Mouse (Mus musculus): ENCODE results near the gene Dhrs13. TPM values are rescaled to one million over a fixed set of nuclear protein-coding genes. Genes with fewer than 3 reads are reported as not detected.
A peak's percentile ranks its signal among the peaks of the same experiment; 100 is the strongest.
"Not testable (repeated sequence)": the region's sequence is repeated elsewhere in the genome, so short reads cannot be mapped to it uniquely, and the experiment has no call there.

The Dhrs13 gene
- polyA plus RNA-seq, 1 experiment from 2014 or later = 11.3 TPM

DNA sequence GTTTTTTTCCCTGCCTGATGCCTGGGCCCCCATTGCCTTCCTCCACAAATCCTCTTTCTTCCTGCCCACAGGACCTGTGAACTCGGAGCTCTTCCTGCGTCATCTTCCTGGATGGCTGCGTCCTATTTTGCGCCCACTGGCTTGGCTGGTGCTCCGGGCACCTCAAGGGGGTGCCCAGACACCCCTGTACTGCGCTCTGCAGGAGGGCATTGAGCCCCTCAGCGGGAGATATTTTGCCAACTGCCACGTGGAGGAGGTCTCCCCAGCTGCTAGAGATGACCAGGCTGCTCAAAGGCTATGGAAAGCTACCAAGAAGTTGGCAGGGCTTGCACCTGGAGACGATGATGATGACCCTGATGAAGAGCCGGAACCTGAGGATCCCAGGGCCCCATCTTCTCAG, 4.7 kb downstream of the Dhrs13 start:
- no peak overlapping the region for H3K27ac ChIP-seq (ENCODE audit: low read length)

DNA sequence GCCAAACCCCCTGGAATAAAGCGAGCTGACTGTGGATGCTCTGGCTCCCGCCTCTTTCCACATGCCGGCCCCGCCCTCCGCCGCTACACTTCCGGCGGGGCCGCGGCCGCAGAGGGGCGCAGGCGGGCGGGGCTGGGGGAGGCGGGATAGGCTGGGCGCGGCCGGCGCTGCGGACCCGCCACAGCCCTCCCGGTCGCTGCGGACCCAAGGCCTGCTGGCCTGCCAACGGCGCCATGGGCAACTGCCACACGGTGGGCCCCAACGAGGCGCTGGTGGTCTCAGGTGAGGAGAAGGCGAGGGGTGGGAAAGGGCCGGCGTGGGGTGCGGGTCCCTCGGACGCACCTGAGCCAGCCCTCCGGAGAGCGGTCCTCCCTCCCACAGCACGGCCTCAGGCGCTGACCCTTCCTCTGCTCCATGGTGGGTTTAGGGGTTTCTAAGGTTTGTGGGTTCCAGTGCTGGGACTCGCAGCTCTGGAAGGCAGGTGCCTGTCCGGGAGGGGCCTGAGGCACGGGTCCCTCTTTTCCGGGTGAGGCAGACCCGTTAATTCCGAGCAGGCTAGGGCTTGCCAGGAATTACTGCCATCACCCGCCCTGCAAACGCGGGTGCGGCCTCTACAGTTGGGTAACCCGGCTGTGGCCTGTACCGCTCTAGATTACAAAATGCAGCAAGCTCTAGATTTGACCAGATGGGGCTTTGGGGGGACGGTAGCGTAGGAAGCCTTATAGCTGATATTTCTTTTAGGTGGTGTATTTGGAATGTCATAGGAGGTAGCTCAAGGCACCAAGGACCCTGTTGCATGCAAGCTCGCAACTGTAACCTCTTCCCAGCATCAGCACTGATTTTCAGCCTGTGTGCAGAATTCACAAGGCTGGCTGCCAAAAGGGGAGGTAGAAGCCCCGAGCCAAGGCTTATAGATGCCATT, 6.0 kb downstream of the Dhrs13 start, which contains the start of gene Flot2:
Gene Flot2, plus strand, starts transcription at position 101 of the 922 bp plus-strand sequence.
- H3K9ac ChIP-seq (ENCODE audit: low read depth, low read length) = peak within 1 kb of the TSS; percentile 89
- peak within 1 kb of the TSS; percentile 91 for H3K27ac ChIP-seq (ENCODE audit: low read length)
- H3K36me3 ChIP-seq (ENCODE audit: control insufficient read depth, insufficient read depth) = peaks cover 17% of the 10 kb centered on the region
- H3K4me1 ChIP-seq (ENCODE audit: control insufficient read depth, low read depth, low read length) = peaks cover 32% of the 10 kb centered on the region
- 3% methylated on average over 55 of the region's 55 CpGs for WGBS (ENCODE audit: insufficient replicate concordance)
- H3K27me3 ChIP-seq (ENCODE audit: control insufficient read depth, insufficient read depth, low read depth, low read length) = no peaks in the 10 kb centered on the region
- no peaks in the 10 kb centered on the region for H3K9me3 ChIP-seq (replicated peaks; ENCODE audit: control insufficient read depth, low read length)
- H3K4me2 ChIP-seq (ENCODE audit: low read depth, low read length) = peak within 1 kb of the TSS; percentile 94
- H3K4me3 ChIP-seq (ENCODE audit: low read depth, low read length) = peak within 1 kb of the TSS; percentile 78
- ATAC-seq (ENCODE audit: low read depth) = peak; percentile 80

More for the DNA sequence above, 4.7 kb downstream of the Dhrs13 start:
- 85% methylated on average over 10 of the region's 10 CpGs for WGBS (ENCODE audit: insufficient replicate concordance)
- H3K27me3 ChIP-seq (ENCODE audit: control insufficient read depth, insufficient read depth, low read depth, low read length) = no peaks in the 10 kb centered on the region
- no peaks in the 10 kb centered on the region for H3K9me3 ChIP-seq (replicated peaks; ENCODE audit: control insufficient read depth, low read length)
- no peak overlapping the region for H3K9ac ChIP-seq (ENCODE audit: low read depth, low read length)
- no peak for ATAC-seq (ENCODE audit: low read depth)
- peaks cover 37% of the 10 kb centered on the region for H3K4me1 ChIP-seq (ENCODE audit: control insufficient read depth, low read depth, low read length)
- H3K4me3 ChIP-seq (ENCODE audit: low read depth, low read length) = no peak overlapping the region
- no peak overlapping the region; the same call in 1 of the 2 replicates for H3K4me2 ChIP-seq (ENCODE audit: low read depth, low read length)
- H3K36me3 ChIP-seq (ENCODE audit: control insufficient read depth, insufficient read depth) = peaks cover 13% of the 10 kb centered on the region

DNA sequence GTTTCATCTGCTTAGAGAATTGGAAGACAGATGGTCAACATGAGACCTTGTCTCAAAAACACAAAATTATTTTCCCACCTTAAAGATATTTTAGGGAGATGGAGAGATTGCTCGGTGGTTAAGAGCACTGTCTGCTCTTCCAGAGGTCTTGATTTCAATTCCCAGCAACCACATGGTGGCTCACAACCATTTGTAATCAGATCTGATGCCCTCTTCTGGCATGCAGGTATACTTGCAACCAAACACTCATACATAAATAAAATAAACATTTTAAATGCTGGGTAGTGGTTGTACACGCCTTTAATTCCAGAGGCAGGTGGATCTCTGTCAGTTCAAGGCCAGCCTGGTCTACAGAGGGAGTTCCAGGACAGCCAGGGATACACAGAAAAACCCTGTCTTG, 8.8 kb downstream of the Dhrs13 start:
- H3K36me3 ChIP-seq (ENCODE audit: control insufficient read depth, insufficient read depth) = peaks cover 8% of the 10 kb centered on the region; the same call in 1 of the 2 replicates
- H3K27ac ChIP-seq (ENCODE audit: low read length) = no peak overlapping the region
- no peak for ATAC-seq (ENCODE audit: low read depth)
- H3K4me1 ChIP-seq (ENCODE audit: control insufficient read depth, low read depth, low read length) = peaks cover 26% of the 10 kb centered on the region
- no peak overlapping the region for H3K9ac ChIP-seq (ENCODE audit: low read depth, low read length)
- no peak overlapping the region for H3K4me3 ChIP-seq (ENCODE audit: low read depth, low read length)
- H3K4me2 ChIP-seq (ENCODE audit: low read depth, low read length) = no peak overlapping the region
- no peaks in the 10 kb centered on the region for H3K27me3 ChIP-seq (ENCODE audit: control insufficient read depth, insufficient read depth, low read depth, low read length)
- 49% methylated on average over 2 of the region's 2 CpGs for WGBS (ENCODE audit: insufficient replicate concordance)
- no peaks in the 10 kb centered on the region for H3K9me3 ChIP-seq (replicated peaks; ENCODE audit: control insufficient read depth, low read length)

DNA sequence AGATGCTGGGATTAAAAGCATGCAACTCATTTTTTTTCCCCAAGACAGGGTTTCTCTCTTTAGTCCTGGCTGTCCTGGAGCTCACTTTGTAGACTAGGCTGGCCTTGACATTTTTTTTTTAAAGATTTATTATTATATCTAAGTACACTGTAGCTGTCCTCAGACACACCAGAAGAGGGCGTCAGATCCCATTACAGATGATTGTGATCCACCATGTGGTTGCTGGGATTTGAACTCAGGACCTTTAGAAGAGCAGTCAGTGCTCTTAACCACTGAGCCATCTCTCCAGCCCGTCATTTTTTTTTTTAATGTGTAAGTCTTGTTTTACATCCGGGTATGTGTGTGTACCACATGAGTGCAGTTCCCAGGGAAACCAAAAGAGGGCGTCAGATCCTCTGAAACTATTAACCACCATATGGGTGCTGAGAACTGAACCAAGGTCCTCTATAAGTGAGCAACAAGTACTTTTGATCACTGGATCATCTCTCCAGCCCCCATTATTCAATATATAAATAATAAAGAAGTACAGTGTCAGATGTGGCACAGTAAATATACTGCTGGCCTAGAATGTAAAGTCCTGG, 10.3 kb downstream of the Dhrs13 start:
- not testable (repeated sequence) for H3K27ac ChIP-seq (ENCODE audit: low read length); H3K36me3 ChIP-seq (ENCODE audit: control insufficient read depth, insufficient read depth); H3K9ac ChIP-seq (ENCODE audit: low read depth, low read length); H3K4me2 ChIP-seq (ENCODE audit: low read depth, low read length); ATAC-seq (ENCODE audit: low read depth); H3K9me3 ChIP-seq (replicated peaks; ENCODE audit: control insufficient read depth, low read length); H3K27me3 ChIP-seq (ENCODE audit: control insufficient read depth, insufficient read depth, low read depth, low read length); H3K4me3 ChIP-seq (ENCODE audit: low read depth, low read length)
- peaks cover 22% of the 10 kb centered on the region for H3K4me1 ChIP-seq (ENCODE audit: control insufficient read depth, low read depth, low read length)
- 77% methylated on average over 4 of the region's 4 CpGs for WGBS (ENCODE audit: insufficient replicate concordance)

DNA sequence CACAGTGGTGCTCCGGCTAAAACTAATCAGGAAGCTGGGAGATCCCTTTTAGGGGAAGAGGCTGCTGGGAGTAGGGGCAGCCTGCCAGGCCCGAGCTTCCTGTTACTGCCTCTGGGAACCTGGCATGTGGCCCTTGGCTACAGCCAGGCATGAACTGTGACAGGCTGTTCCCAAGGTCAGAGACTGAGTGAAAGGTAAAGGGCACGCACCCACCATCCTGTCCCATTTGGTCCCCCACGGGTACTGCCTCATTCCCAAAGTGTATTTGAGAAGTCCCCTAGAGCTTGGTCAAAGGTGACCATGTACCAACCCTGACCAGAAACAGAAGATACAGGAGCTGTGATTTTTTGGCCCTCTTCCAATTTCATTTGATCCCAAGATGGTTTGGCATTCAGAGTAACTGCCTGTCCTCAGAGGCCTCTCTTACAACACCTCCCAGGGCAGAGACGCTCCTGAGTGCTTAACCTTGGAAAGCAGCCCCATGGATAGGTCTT, 12.7 kb downstream of the Dhrs13 start:
- Histone ChIP-seq H3K9me3 (replicated peaks; ENCODE audit: control insufficient read depth, low read length) (no peaks in the 10 kb centered on the region), H3K4me1 (ENCODE audit: control insufficient read depth, low read depth, low read length) (peaks cover 6% of the 10 kb centered on the region), H3K27me3 (ENCODE audit: control insufficient read depth, insufficient read depth, low read depth, low read length) (no peaks in the 10 kb centered on the region), H3K4me3 (ENCODE audit: low read depth, low read length) (no peak overlapping the region), H3K27ac (ENCODE audit: low read length) (peak overlapping the region; percentile 10), H3K36me3 (ENCODE audit: control insufficient read depth, insufficient read depth) (0 out of 2 replicates have a peak, but pooled peaks cover 3% of the 10 kb centered on the region), H3K4me2 (ENCODE audit: low read depth, low read length) (no peak overlapping the region), H3K9ac (ENCODE audit: low read depth, low read length) (no peak overlapping the region)
- WGBS (ENCODE audit: insufficient replicate concordance) = 66% methylated on average over 5 of the region's 5 CpGs
- ATAC-seq (ENCODE audit: low read depth) = peak; percentile 64

DNA sequence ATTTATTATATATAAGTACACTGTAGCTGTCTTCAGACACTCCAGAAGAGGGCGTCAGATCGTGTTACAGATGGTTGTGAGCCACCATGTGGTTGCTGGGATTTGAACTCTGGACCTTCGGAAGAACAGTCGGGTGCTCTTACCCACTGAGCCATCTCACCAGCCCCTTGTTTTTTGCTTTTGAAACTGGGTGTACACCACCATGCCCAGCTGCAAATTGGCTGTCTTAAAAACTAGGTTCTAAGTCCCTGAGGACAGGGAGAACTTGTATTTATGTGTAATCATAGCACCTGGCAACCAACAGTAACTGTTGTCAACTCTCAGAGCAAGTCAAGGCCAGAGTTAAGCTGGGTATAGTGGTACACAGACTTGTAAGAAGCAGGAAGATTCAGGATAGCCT, 16.6 kb downstream of the Dhrs13 start:
- 95% methylated on average over 2 of the region's 4 CpGs for WGBS (ENCODE audit: insufficient replicate concordance)
- not testable (repeated sequence) for H3K36me3 ChIP-seq (ENCODE audit: control insufficient read depth, insufficient read depth); H3K27me3 ChIP-seq (ENCODE audit: control insufficient read depth, insufficient read depth, low read depth, low read length); ATAC-seq (ENCODE audit: low read depth); H3K27ac ChIP-seq (ENCODE audit: low read length); H3K9ac ChIP-seq (ENCODE audit: low read depth, low read length); H3K4me3 ChIP-seq (ENCODE audit: low read depth, low read length); H3K9me3 ChIP-seq (replicated peaks; ENCODE audit: control insufficient read depth, low read length); H3K4me2 ChIP-seq (ENCODE audit: low read depth, low read length)
- H3K4me1 ChIP-seq (ENCODE audit: control insufficient read depth, low read depth, low read length) = peaks cover 17% of the 10 kb centered on the region

DNA sequence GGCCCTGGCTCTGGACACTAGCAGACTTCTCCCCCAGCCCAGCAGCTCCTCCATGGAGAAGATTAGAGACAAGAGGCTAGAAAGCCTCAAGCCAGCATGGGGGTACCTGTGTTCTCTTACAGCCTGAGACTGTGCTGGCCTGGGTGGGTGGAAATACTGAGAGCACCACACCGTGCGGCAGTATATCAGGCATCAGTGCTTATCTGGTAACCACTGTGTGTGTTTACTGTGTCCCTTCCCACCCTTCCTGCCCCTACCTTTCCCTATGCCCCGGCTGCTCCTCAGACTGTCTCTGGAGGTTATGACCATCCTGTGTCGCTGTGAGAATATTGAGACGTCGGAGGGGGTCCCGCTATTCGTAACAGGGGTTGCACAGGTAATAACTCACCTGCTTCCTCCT, 21.0 kb downstream of the Dhrs13 start:
- peak; percentile 88 for ATAC-seq (ENCODE audit: low read depth)

DNA sequence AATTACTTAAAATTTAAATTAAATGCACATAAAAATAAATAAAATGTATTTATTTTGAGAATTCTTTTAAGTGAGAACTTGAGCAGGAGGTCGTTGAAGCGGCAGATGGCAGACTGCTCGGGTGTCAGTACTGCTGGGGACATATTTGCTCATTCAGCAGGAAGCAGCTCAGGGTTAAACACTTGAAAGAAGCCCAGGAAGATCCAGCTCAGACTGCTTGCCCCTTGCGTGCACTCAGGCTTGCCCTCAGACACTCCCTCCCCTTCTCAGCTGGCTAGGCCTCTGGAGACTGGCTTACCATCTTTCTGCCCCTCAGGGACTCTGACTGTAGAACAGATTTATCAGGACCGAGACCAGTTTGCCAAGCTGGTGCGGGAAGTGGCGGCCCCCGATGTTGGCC, 24.9 kb downstream of the Dhrs13 start:
- peaks cover 32% of the 10 kb centered on the region for H3K4me1 ChIP-seq (ENCODE audit: control insufficient read depth, low read depth, low read length)
- WGBS (ENCODE audit: insufficient replicate concordance) = 82% methylated on average over 8 of the region's 8 CpGs
- no peak overlapping the region for H3K9ac ChIP-seq (ENCODE audit: low read depth, low read length)
- H3K9me3 ChIP-seq (replicated peaks; ENCODE audit: control insufficient read depth, low read length) = no peaks in the 10 kb centered on the region
- no peak for ATAC-seq (ENCODE audit: low read depth)
- no peak overlapping the region for H3K27ac ChIP-seq (ENCODE audit: low read length)
- 0 out of 2 replicates have a peak, but pooled peaks cover 2% of the 10 kb centered on the region for H3K36me3 ChIP-seq (ENCODE audit: control insufficient read depth, insufficient read depth)
- no peaks in the 10 kb centered on the region for H3K27me3 ChIP-seq (ENCODE audit: control insufficient read depth, insufficient read depth, low read depth, low read length)
- no peak overlapping the region for H3K4me3 ChIP-seq (ENCODE audit: low read depth, low read length)
- H3K4me2 ChIP-seq (ENCODE audit: low read depth, low read length) = no peak overlapping the region

More for the DNA sequence above, 21.0 kb downstream of the Dhrs13 start:
- no peaks in the 10 kb centered on the region for H3K27me3 ChIP-seq (ENCODE audit: control insufficient read depth, insufficient read depth, low read depth, low read length)
- H3K36me3 ChIP-seq (ENCODE audit: control insufficient read depth, insufficient read depth) = no peaks in the 10 kb centered on the region
- peaks cover 12% of the 10 kb centered on the region for H3K4me1 ChIP-seq (ENCODE audit: control insufficient read depth, low read depth, low read length)
- no peak overlapping the region for H3K4me3 ChIP-seq (ENCODE audit: low read depth, low read length)
- H3K9me3 ChIP-seq (replicated peaks; ENCODE audit: control insufficient read depth, low read length) = no peaks in the 10 kb centered on the region
- peak overlapping the region; percentile 33 for H3K9ac ChIP-seq (ENCODE audit: low read depth, low read length)
- 58% methylated on average over 8 of the region's 8 CpGs for WGBS (ENCODE audit: insufficient replicate concordance)
- peak overlapping the region; percentile 3; the same call in 1 of the 2 replicates for H3K27ac ChIP-seq (ENCODE audit: low read length)
- 0 out of 2 replicates have a peak overlapping the region, but pooled peaks have one; percentile 16 for H3K4me2 ChIP-seq (ENCODE audit: low read depth, low read length)

All from liver, embryonic 16.5 days (tissue).